Mouse (Mus musculus) MEL-GATA-1-ER (cell line): ENCODE measurements around the gene Rassf1.

ENCODE experiments used
- DNase-seq: peaks from one replicate; pipeline ENCODE4 v3.0.0-alpha.2; 2012; ENCODE audit warnings: low read depth; ENCODE audit errors: extremely low read depth

The Rassf1 gene

DNA sequence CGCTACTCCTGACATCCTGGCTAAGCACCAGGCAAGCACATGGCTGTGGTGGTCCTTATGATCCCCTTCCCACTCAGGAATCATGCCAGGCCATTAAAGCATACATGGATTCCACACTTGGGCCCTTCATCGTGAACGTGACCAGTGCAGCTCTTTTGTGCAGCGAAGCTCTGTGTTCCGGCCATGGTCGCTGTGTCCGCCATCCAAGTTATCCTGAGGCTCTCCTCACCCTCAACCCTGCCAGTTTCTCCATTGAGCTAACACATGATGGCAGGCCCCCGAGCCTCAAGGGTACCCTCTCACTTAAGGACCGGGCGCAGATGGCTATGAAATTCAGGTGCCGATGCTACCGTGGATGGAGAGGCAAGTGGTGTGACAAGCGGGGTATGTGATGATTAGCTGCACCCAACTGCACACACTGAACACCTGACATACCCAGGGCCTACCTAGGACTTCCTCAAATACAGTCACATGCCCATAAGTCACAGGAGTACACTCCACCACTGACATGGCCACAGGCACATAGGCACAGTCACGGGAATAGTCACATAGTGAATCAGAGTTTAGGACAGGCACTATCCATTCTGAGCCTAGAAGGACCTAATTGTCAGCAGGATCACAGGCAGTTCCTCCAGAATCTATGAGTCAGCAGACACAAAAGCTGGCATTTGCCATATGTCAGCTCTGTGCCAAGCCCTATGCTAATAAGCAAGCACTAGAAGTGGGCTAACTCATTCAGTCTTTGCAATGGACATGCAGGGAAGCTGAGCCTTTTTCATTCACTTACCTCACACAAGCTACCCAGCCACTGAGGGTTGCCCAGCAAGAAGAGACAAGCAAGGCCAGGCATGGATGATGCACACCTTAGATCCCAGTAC lies 27.9 kb downstream of the Rassf1 start:
- DNase-seq: no peak

DNA sequence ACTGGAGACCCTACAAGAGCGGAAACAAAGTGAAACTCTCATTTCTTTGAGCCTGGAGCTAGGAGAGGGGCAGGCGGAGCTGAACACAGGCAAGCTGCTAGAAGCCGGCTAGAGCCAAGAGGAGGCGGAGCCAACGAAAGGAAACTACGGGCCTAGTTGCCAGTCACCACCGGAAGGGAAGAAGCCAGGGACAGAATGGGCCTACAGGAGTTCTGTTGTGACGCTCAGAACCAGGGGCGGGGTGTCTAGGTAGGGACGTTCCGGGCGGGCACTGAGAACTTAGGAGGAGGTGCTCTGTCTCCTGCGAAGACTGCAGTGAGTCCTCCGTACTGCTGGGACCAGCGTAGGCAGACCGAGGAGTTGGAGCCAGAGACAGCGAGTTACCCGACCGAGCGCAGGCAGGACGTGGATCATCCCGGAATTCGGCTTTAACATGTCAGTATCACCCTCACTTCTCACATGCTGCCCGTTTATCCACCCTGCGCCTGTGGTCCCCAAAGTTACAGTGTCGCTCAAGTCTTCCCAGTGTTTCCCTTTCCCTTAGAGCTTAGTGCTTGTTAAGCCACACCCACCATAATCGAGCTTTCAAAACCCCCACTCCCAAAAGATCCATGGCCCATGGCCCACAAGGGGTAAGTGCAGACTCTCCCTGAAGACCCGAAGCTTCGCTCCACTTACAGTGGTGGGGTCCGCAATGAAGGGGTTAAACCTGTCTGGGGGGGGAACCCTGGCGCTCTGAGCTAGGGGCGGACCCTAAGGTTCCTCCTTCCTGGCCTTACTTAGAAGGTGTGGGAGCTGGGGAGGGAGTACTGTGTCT lies 29.4 kb downstream of the Rassf1 start, which contains the start of gene Hyal3:
Gene Hyal3, plus strand, starts transcription at position 318 of the 817 bp plus-strand sequence.
- DNase-seq: peak; percentile 93

DNA sequence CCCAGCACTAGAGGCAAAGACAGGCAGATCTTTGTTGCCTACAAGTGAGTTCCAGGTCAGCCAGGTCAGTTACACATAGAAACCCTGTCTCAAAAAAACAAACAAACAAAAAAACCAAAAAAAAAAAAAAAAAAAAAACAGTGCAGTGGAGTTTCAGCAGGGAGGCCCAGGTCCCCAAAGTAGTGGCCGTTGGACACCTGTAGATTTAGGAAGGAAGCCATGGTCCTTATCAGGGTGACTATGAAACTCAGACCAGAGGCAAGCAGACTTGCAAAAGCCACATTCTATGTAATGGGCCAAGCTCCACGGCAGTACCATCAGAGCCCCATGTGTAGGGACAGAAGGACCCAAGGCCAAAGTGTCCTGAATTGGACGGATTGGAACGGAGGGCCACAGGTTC lies 30.2 kb downstream of the Rassf1 start:
- DNase-seq: no peak

DNA sequence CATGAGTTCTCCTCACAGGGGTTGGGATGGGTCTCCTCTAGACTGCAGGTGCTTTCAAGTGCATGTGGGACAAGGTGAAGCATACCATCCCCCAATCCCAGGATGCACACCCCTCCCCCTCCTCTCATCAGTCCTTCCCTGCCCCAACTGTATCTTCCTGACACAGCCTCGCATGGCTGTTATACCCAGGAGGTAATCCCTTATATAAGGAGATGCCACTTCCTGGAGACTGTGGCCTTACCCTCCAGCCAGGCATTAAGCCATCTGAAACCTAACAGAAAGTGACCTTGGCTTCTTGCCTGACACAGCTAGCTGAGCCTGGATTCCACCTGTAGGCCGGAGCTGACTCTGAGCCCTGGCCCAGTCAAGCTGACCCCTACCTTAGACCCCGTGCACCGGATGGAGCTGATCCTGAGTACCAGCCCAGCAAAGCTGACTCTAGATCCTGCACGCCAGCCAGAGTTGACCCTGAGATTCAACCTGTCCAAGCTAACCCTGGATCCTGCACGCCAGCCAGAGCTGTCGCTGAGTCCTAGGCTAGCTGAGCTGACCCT lies 31.2 kb downstream of the Rassf1 start:
- no peak for DNase-seq

DNA sequence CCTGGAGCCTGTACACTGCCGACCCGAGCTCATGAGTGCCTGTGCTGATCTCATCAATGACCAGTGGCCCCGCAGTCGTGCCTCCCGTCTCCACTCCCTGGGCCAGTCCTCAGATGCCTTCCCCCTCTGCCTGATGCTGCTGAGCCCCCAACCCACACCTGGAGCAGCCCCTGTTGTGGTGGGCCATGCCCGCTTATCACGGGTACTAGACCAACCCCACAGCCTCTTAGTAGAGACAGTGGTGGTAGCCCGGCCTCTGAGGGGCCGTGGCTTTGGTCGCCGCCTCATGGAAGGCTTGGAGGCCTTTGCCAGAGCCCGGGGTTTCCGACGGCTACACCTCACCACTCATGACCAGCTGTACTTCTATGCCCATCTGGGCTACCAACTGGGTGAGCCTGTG lies 31.8 kb downstream of the Rassf1 start:
- no peak for DNase-seq

DNA sequence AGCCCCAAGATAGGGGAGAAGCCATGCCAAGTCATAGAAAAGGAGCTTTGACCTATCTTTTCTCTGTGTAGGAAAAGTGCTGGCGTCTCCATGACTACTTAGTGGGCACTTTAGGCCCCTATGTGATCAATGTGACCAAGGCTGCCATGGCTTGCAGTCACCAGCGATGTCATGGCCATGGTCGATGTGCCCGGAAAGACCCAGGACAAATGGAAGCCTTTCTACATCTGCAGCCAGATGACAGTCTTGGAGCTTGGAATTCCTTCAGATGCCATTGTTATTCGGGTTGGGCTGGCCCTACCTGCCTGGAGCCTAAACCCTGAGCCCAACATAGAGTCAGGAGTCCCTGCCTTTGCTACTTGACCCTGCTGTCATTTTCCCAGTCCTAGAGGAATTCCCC lies 35.1 kb downstream of the Rassf1 start:
- no peak for DNase-seq

DNA sequence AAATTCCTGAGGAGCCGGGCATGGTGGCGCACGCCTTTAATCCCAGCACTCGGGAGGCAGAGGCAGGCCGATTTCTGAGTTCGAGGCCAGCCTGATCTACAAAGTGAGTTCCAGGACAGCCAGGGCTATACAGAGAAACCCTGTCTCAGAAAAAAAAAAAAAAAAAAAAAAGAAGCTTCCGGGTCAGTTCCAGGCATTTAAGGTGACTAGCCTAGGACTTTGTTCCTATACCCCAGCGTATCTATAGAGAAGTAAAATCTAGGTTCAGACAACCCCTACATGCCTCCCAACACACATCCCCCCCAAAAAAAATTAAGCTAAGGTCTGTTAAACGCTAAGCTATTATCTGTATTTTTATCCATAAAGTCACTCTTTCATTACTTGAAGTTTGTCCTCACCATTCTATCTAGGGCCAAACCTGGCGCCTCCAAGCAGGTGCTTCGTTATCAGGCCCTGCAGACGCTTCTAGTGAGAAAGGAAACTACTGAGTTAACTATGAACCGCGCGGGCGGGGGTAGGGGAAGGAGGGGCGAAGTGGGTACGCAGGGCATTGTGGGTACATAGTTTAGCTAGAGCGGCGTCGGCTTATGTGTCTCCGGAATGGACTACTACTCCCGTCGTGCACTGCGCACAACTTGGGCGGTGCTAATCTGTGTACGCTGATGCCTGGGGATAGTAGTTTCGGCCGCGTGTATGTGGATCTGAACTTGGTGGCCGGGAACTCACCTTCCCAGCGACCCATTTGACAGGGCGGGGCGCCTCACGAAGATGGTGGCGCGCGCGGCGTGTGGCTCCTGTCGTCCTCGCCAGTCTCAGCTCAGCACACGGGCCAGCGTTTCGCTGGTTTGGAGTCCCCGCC lies 35.8 kb downstream of the Rassf1 start, which contains the start of gene Ifrd2:
Gene Ifrd2, plus strand, starts transcription at position 669 of the 859 bp plus-strand sequence.
- peak; percentile 99 for DNase-seq

DNA sequence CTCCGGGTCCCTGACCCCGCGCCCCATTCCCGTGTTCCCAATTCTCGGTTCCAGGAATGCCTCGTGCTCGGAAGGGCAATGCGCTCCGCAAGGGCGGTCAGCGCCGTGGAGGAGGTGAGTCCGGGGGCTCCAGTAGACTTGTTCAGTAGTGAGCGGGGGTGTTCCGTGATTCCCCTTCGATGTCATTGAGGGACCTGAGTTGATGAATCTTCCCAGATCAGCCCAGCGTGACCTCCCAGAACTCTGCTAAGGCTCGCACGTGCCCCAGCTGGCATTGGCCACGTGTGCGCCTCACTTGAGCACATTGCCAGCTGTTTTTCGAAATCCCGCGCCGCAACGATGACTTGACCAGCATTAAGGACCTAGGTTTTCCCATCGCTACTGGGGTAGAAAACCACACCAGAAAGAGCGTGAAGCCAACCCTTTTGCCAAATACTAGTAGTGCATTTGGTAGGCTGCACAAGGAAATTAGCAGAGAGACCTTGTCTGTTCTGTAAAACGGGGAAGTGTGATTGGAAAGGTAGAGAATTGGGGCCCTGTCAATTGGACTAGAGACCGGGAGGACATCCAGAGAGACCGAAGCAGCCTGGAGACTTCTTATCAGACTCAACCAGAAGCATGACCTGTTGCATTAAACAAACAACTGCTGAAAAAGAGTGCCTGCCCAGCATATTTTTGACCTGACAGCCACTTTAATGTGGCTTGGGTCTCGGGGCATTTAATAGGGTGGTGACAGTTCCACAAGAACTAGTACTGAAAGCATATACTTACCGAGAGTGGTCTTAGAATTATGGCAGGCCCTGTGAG lies 36.7 kb downstream of the Rassf1 start:
- peak; percentile 87 for DNase-seq

DNA sequence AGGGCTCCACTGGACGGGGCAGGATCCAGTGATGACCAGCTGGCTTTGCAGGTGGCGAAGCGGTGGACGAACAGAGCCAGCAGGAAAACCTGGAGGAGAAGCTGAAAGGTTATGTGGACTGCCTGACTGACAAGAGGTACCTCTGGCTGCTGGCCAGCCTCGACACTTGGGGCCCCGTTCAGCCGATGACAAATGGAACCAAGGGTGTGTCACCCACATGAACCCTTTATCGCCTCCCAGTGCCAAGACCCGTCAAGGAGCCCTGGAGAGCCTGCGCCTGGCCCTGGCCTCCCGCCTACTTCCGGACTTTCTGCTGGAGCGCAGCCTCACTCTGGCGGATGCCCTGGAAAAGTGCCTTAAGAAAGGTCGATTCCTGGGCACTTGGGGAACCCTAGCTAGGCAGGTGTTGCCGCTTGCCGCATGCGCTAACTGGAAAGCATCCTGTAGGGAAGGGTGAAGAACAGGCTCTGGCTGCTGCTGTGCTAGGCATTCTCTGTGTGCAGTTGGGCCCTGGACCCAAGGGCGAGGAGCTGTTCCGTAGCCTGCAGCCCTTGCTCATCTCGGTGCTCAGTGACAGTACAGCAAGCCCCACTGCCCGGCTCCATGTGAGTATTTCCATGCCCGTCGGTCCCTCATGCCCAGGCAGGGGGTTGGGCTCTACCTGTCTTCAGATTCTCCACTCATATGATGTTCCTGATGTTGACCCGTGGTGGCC lies 38.9 kb downstream of the Rassf1 start:
- peak; percentile 87 for DNase-seq

DNA sequence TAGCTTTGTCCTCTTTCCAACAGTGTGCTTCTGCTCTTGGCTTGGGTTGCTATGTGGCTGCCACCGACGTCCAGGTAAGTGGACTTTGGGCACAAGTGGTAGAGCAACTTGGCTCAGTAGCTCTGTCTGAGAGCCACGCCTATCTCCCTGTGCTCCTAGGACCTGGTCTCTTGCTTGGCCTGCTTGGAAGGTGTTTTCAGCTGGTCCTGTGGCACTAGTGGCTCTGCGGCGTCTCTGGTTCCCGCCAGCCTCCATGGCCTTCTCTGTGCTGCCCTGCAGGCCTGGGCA lies 39.4 kb downstream of the Rassf1 start:
- no peak for DNase-seq

DNA sequence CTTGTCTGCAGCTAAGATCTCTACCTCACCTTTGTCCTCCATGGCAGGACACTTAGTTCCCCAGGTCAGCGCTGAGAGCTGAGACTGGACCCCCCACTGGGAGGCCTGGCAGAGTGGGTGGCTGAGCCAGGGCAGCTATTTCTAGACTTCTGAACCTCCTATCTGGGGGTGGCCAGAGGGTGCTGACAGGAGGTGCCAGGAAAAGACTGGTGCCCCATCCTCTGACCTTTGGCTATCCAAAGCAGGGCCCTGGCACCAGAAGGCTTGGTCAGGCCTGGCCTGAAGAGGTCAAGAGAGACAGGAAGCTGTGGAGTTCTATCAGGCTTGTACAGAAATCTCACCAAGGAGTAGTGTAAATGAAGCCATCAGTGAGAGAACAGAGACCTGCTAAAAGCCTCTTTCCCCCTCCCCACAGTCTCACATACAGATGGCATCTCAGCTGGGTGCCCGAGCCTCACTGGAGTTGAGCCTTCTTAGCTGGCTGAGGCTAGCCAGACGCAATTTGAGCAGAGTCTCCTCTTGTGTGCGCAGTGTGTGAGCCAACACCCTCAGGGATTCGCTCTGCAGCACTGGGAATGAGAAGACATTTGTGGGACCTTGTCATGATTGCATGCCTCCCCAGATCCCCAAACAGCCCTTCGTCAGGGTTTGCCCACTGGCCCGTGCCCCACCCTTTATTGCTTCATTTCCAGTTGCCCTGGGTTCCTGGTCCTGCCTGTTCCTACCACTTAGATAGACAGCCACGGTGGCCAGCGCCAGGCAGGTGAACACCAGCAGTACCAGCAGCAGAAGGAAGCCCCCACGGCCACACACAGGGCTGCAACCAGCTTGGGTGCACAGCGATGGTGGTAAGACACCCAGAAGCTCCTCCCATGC lies 42.0 kb downstream of the Rassf1 start:
- DNase-seq: no peak

DNA sequence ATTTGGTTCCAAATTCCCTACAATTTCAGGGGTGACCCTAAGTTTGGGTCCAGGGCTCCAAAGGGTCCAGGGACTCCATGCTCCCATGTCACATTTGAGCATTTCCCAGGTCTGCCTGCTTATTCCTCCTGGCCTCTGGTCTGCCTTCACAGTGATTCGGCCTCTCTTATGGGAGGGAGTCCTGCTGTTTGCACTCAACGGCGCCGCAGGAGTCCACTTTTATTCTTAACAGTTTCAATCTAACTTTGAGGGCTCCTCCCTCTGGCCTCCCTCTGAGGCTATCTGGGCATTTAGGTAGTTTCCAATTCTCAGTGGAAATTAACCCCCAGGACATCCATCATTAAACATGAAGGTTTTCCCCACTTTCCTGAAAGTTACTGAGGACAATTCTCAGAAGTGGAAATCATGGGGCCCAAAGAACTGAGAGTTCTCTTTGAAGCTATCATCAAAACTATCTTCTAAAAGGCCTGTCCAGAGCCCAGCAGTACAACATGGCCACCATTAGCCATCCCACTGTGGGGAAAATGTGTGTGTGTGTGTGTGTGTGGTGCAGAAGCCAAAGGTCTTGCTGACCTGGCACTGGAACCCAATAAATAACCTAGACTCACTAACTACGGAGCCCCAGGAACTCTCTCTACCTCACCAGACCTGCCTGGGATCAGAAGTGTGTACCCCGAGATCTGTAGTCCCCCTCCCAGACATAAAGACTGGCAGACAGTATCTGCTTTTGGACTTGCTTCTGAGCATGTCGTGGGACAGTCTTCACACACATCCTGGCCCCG lies 43.1 kb downstream of the Rassf1 start:
- no peak for DNase-seq

DNA sequence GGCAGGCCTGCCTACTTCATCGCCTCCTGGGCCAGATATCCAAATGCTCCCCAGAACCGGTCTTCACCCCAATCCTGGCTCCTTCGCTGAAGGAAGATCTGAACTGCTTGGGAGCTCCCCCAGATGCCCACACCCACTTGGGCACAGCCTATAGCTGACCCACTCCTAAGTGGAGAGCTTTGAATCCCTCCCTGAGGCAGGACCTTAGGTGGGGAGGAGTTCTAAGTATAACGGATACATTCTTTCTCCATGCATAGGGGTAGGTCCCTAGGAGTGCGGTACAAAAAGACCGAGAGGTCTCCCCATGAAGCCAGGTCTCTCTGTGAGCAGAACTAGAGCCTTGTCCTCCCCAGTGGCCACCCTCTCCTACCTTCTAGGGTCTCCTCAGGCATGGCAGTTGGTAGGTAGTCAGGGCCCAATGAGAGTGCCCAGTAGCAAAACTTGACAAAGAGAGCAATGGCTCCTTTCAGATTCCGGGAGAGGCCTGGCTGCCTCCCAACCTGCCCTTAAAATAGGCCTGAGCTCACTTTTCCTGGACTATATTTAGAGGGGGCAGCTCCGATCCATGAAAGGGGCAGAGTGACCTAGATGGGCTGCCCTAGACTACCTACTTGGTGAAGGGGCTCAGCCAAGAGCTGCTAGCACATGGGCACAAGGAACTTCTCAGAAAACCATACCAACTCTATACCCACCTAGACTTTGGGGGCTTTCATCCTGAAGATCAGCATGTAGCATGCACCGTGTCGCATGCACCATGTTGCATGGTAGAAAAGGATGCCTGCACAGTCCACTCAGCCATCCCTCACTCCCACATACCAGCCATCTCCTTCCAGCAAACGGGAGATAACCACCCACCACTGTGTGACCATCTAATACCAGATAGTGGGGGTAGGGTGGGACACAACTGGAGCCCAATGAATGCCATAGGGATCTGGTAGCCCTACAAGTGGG lies 45.5 kb downstream of the Rassf1 start:
- no peak for DNase-seq

DNA sequence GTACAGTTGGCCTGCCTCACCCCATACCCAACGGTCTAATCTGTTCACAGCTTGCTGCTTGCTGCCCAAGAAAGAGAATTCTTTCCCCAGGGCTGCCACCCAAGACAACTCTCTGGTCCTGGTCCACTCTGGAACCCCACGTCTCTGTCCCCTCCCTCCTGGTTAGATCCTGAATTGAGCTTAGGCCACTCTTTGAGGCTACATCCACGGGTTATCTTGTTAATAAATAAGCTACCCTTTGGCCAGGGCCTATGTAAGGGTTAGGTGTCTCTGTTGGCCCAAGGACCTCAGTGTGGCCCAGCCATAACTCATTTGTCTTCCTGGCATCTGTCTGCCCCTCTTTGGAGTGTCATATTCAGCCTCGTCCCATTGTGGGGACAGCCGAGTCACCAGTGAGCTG lies 47.0 kb downstream of the Rassf1 start:
- DNase-seq: no peak

DNA sequence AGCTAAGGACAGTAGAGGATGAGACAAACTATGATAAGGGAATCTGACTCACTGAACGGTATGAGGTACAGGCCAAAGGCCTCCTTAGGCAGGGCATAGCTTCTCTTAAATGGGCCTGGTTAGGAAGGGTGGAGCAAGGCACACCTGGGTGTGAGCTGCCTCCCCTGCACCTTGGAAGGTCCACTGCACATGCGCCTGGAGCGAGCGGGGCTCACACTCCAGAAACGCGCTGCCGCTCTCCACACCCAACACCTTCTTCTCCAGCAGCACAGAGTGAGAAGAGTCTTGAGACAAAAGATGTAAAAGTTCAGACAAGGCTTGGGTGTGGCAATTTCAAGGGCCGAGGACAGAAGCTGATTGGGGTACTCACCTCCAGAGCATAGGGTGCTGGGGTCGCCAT lies 48.1 kb downstream of the Rassf1 start:
- no peak for DNase-seq

DNA sequence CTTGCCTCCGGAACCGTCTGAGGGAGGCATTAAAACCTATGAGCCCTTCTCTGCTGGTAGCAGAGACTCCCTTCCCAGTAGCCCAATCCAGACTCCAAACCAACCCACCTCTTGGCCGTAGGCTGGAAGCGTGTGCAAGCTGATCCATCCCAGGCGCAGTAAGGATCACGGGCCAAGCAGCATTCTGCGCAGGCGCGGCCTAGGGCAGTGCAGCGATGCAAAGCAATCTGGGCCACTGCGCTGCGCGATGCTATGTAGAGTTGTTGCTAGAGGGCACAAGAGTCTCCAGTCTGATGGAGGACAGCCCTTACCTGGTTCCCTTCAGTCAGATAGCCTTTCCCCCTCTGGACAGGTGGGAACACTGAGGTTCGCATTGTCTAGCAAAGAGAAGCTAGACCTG lies 48.5 kb downstream of the Rassf1 start:
- DNase-seq: no peak

DNA sequence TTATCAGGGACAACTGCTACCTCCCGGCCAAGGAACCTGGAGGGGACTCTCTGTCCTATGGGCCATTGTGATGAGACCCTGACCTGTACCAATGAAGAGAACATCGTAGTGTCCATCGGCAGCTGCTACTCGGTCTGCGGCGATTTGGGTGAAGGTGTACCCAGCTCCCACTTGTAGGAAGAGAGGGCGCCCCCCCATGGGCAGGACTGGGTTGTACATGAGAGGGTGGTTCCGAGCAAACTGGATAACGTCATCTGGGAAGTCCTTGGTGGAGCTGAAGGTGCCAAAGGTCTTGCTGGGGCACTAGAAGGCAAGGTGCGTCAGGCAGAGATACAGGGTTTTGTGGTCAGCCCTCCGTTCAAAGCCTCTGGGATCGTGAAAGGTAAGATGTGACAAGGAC lies 49.4 kb downstream of the Rassf1 start:
- no peak for DNase-seq
